Mouse (Mus musculus) CH12.LX (cell line): Measurements from ENCODE around the gene Lrrc63. TPM values are rescaled to one million over a fixed set of nuclear protein-coding genes. Genes with fewer than 3 reads are reported as not detected.
A peak's percentile ranks its signal among the peaks of the same experiment; 100 is the strongest.

ENCODE experiments used
- DNase-seq: peaks from one replicate; pipeline ENCODE4 v3.0.0-alpha.2; 2013; ENCODE audit errors: extremely low read depth
- H3K27ac ChIP-seq: 2 replicates; pipeline ENCODE4 v1.5.1; 2012; ENCODE audit warnings: low read depth, mild to moderate bottlenecking, control low read depth, moderate library complexity; ENCODE audit not compliant: insufficient read depth
- H3K27me3 ChIP-seq: replicated peaks from 2 replicates; pipeline ENCODE3; 2012; ENCODE audit warnings: inconsistent platforms
- H3K36me3 ChIP-seq, 2 experiments: replicated peaks in 1 of 2; 2 replicates each; pipeline versions ENCODE3 to v1.6.1; 2012; ENCODE audit warnings: inconsistent platforms in 1 of 2, low read length in 1 of 2, mild to moderate bottlenecking in 1 of 2, mixed read lengths in 1 of 2, moderate library complexity in 1 of 2; ENCODE audit not compliant: control insufficient read depth in 1 of 2, insufficient read depth in 1 of 2
- H3K4me1 ChIP-seq, 2 experiments: 2 replicates each; pipeline ENCODE4 v1.6.1; 2012; ENCODE audit warnings: inconsistent platforms in 1 of 2, moderate library complexity in 1 of 2; ENCODE audit not compliant: insufficient read depth in 2 of 2, control insufficient read depth in 1 of 2
- H3K4me2 ChIP-seq: 2 replicates; pipeline ENCODE4 v1.6.1; 2012; ENCODE audit warnings: low read depth, mild to moderate bottlenecking, control low read depth; ENCODE audit not compliant: poor library complexity, insufficient read depth, severe bottlenecking
- H3K4me3 ChIP-seq, 3 experiments: fragments of 150-350 bp in 1 of 3; sonication (generic) in 1 of 3; replicated peaks in 1 of 3; 2 replicates each; pipeline versions ENCODE3 to v1.5.1; 2011 to 2012; ENCODE audit warnings: low read depth in 2 of 3, low read length in 2 of 3, mild to moderate bottlenecking in 2 of 3, moderate library complexity in 2 of 3, control low read depth in 1 of 3, improper control_type of control experiment in 1 of 3, inconsistent platforms in 1 of 3, mixed read lengths in 1 of 3; ENCODE audit not compliant: poor library complexity in 1 of 3
- H3K79me2 ChIP-seq: replicated peaks from 2 replicates; pipeline ENCODE4 v1.6.1; 2012; ENCODE audit warnings: mild to moderate bottlenecking, moderate library complexity; ENCODE audit not compliant: control insufficient read depth, poor library complexity, insufficient read depth, severe bottlenecking; ENCODE audit errors: extremely low read depth
- H3K9ac ChIP-seq: 2 replicates; pipeline ENCODE4 v1.6.1; 2012; ENCODE audit warnings: low read depth, mild to moderate bottlenecking, control low read depth, moderate library complexity; ENCODE audit not compliant: insufficient read depth
- H3K9me3 ChIP-seq: replicated peaks from 2 replicates; pipeline ENCODE3; 2012; ENCODE audit warnings: low read length, inconsistent platforms, mixed read lengths
- CHD2 ChIP-seq: IDR thresholded peaks from 2 replicates; pipeline ENCODE4 v1.6.1; 2011; ENCODE audit warnings: low read length, improper control_type of control experiment
- E2F4 ChIP-seq: IDR thresholded peaks from 2 replicates; pipeline ENCODE4 v1.6.1; 2011; ENCODE audit warnings: low read depth, low read length, improper control_type of control experiment; ENCODE audit not compliant: insufficient replicate concordance
- ELF1 ChIP-seq: IDR thresholded peaks from 2 replicates; pipeline ENCODE4 v1.6.1; 2014; ENCODE audit warnings: low read depth, mild to moderate bottlenecking, inconsistent platforms, low read length, improper control_type of control experiment
- EP300 ChIP-seq: IDR thresholded peaks from 2 replicates; pipeline ENCODE4 v1.6.1; 2011; ENCODE audit warnings: low read length, improper control_type of control experiment
- ETS1 ChIP-seq: conservative IDR thresholded peaks from 2 replicates; pipeline ENCODE4 v1.6.1; 2012; ENCODE audit warnings: low read depth, mild to moderate bottlenecking, inconsistent platforms, low read length, improper control_type of control experiment, moderate library complexity
- GABPA ChIP-seq: IDR thresholded peaks from 2 replicates; pipeline ENCODE4 v1.6.1; 2012; ENCODE audit warnings: low read depth, low read length, improper control_type of control experiment, inconsistent platforms; ENCODE audit not compliant: insufficient replicate concordance
- IRF4 ChIP-seq: IDR thresholded peaks from 2 replicates; pipeline ENCODE4 v1.6.1; 2014; ENCODE audit warnings: low read depth, mild to moderate bottlenecking, inconsistent platforms, low read length, improper control_type of control experiment
- JUND ChIP-seq: conservative IDR thresholded peaks from 2 replicates; pipeline ENCODE4 v1.6.1; 2011; ENCODE audit warnings: low read depth, low read length, improper control_type of control experiment
- MAZ ChIP-seq: IDR thresholded peaks from 2 replicates; pipeline ENCODE4 v1.6.1; 2012; ENCODE audit warnings: low read depth, mild to moderate bottlenecking, inconsistent platforms, low read length, improper control_type of control experiment, moderate library complexity
- MXI1 ChIP-seq: IDR thresholded peaks from 2 replicates; pipeline ENCODE4 v1.6.1; 2011; ENCODE audit warnings: mild to moderate bottlenecking, low read depth, low read length, improper control_type of control experiment
- NELFE ChIP-seq: IDR thresholded peaks from 2 replicates; pipeline ENCODE4 v1.6.1; 2011; ENCODE audit warnings: low read depth, low read length, improper control_type of control experiment
- NRF1 ChIP-seq: IDR thresholded peaks from 2 replicates; pipeline ENCODE4 v1.6.1; 2014; ENCODE audit warnings: low read depth, mild to moderate bottlenecking, inconsistent platforms, low read length, improper control_type of control experiment, moderate library complexity
- PAX5 ChIP-seq: IDR thresholded peaks from 2 replicates; pipeline ENCODE4 v1.6.1; 2012; ENCODE audit warnings: low read length, inconsistent platforms, mixed read lengths
- POLR2A ChIP-seq: IDR thresholded peaks from 2 replicates; pipeline ENCODE4 v1.6.1; 2011; ENCODE audit warnings: low read depth, mild to moderate bottlenecking, improper control_type of control experiment, low read length
- RAD21 ChIP-seq: IDR thresholded peaks from 2 replicates; pipeline ENCODE4 v1.6.1; 2011; ENCODE audit warnings: low read depth, mild to moderate bottlenecking, low read length, improper control_type of control experiment, moderate library complexity
- SIN3A ChIP-seq: IDR thresholded peaks from 2 replicates; pipeline ENCODE4 v1.6.1; 2012; ENCODE audit warnings: low read length, improper control_type of control experiment, inconsistent platforms
- TCF12 ChIP-seq: IDR thresholded peaks from 2 replicates; pipeline ENCODE4 v1.6.1; 2014; ENCODE audit warnings: low read depth, mild to moderate bottlenecking, inconsistent platforms, low read length, improper control_type of control experiment
- UBTF ChIP-seq: IDR thresholded peaks from 2 replicates; pipeline ENCODE4 v1.6.1; 2012; ENCODE audit warnings: low read depth, mild to moderate bottlenecking, inconsistent platforms, low read length, improper control_type of control experiment, moderate library complexity
- USF1 ChIP-seq: IDR thresholded peaks from 2 replicates; pipeline ENCODE4 v1.6.1; 2014; ENCODE audit warnings: low read depth, mild to moderate bottlenecking, inconsistent platforms, low read length, improper control_type of control experiment
- USF2 ChIP-seq: conservative IDR thresholded peaks from 2 replicates; pipeline ENCODE4 v1.6.1; 2011; ENCODE audit warnings: low read depth, low read length, improper control_type of control experiment
- ZC3H11A ChIP-seq: IDR thresholded peaks from 2 replicates; pipeline ENCODE4 v1.6.1; 2012; ENCODE audit warnings: low read depth, mild to moderate bottlenecking, inconsistent platforms, low read length, improper control_type of control experiment
- ZKSCAN1 ChIP-seq: IDR thresholded peaks from 2 replicates; pipeline ENCODE4 v1.6.1; 2012; ENCODE audit warnings: low read depth, inconsistent platforms, low read length, improper control_type of control experiment, borderline replicate concordance
- ZMIZ1 ChIP-seq: IDR thresholded peaks from 2 replicates; pipeline ENCODE4 v1.6.1; 2012; ENCODE audit warnings: low read depth, mild to moderate bottlenecking, inconsistent platforms, low read length, improper control_type of control experiment
- ZNF384 ChIP-seq: IDR thresholded peaks from 2 replicates; pipeline ENCODE4 v1.6.1; 2012; ENCODE audit warnings: low read depth, low read length, improper control_type of control experiment, inconsistent platforms
- dilution Hi-C: fragments of 300-500 bp; cut with MboI; formaldehyde crosslinking; loops from 2 replicates; pipeline ENCODE4 v1.14.3; 2020; ENCODE audit warnings: low sequenced_read_pairs; ENCODE audit not compliant: extremely low pct_unique_long_range_greater_than_20kb, extremely low pct_ligation_motif_present
- in situ Hi-C: fragments of 300-500 bp; cut with MboI; formaldehyde crosslinking; loops from 3 replicates; pipeline ENCODE4 v1.14.3; 2019; ENCODE audit warnings: low sequenced_read_pairs, low pct_ligation_motif_present, low pct_unique_long_range_greater_than_20kb, mixed read lengths
- polyA plus RNA-seq: library from polyadenylated mRNA; unstranded; fragments of >175 nt; gene quantifications from 2 replicates; pipeline ENCODE4 v1.2.1, GENCODE M21; 2012; ENCODE audit warnings: low read depth; ENCODE audit not compliant: insufficient read length
- total RNA-seq, 2 experiments: library from RNA; depleted of rRNA; stranded (reverse); fragments of 300-350 nt in 1 of 2; fragments of >200 nt in 1 of 2; gene quantifications; 2 replicates each; pipeline ENCODE4 v1.2.3; 2012 to 2014

Gene Lrrc63
- total and polyA plus RNA-seq, 3 experiments = not detected

DNA sequence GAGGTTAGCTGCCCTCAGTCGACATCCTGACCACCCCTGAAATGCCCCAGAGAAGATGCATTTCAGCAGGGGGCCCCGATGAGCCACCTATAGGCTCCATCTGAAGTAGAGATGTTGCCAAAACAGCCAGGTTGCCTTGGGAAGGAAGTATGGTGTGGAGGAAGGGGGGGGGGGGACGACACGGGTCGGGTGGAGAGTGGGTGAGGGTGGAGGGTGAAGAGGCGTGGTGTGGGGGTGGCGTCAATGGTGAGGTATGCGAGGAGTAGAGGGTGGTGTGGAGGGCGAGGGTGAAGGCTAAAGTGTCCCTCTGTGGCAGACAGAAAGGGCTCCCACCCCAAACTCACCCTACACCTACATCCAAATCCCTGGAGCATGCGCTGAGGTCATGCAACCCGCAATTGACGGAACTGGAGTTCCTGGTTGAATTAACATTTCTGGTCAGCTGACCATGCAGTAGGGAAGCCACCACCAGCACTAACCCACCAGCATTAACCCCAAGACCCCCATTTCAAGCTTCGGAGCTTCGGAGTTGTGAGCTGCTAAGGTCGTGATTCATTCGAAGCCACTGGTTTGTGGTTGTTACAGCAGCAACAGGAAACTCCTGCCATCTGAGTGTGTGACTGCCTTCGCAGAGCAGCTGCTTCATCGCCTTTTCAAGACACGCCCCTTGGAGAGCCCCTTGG is 62.1 kb downstream of the Lrrc63 start (continued):
- TF ChIP-seq UBTF (no peak), PAX5 (no peak), GABPA (no peak), CHD2 (no peak), TCF12 (no peak), ZNF384 (no peak), MXI1 (no peak), USF1 (peak; percentile 79), ZMIZ1 (no peak), NELFE (peak; percentile 26; the same call in 1 of the 2 replicates), MAZ (no peak), NRF1 (peak; percentile 82), ZC3H11A (no peak)

DNA sequence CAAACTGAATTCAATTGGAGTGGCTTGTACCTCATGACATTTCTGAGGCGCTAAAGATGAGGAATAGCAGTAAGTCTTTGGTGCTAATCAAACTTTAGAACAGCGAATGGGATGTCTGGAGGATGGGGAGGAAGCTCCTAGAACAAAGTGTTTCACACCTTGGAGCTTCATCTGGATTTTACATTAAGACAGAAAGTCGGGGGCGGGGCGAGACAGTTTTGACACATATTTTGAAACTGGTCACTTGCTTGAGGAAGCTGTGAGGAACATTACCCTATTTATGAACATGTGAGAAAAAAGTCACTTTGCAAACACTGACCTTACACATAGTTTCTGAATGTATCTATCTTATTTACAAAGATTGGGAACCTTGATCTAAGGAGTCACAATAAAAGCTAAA is 65.5 kb downstream of the Lrrc63 start:
- DNase-seq = no peak
- H3K79me2 ChIP-seq = no peaks in the 10 kb centered on the region
- H3K27me3 ChIP-seq = no peaks in the 10 kb centered on the region
- peaks cover 0 to 20% of the 10 kb centered on the region in 2 experiments for H3K36me3 ChIP-seq
- dilution Hi-C loops = no loop called here
- H3K9ac ChIP-seq = no peak overlapping the region
- H3K4me3 ChIP-seq = no peak overlapping the region
- no peak overlapping the region for H3K27ac ChIP-seq
- in situ Hi-C loops = loop anchor here (25.0 kb wide), 1 partner anchor 647 kb away; no protein-coding TSS in a partner anchor
- H3K9me3 ChIP-seq = no peaks in the 10 kb centered on the region
- H3K4me1 ChIP-seq = peaks cover 17 to 45% of the 10 kb centered on the region in 2 experiments
- H3K4me2 ChIP-seq = no peak overlapping the region
- no peak for TF ChIP-seq ELF1
- TF ChIP-seq ZMIZ1 = no peak
- TF ChIP-seq POLR2A = no peak

DNA sequence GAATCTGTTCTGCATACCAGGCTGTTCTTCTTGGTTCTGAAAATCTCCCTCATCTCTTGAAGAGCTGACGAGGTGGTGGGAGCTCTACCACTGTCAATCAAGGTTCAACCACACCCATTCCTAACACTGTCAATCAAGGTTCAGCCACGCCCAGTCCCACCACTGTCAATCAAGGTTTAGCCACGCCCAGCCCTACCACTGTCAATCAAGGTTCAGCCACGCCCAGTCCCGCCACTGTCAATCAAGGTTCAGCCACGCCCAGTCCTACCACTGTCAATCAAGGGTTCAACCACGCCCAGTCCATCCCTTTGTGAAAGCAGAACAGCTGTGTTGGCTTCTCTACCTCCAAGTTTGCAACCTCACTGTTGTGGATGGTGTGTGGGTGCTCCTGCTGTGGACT is 66.2 kb downstream of the Lrrc63 start:
- dilution Hi-C loops = no loop called here
- Histone ChIP-seq H3K4me3 (no peak overlapping the region), H3K27me3 (no peaks in the 10 kb centered on the region), H3K36me3 (peaks cover 0 to 26% of the 10 kb centered on the region in 2 experiments), H3K27ac (no peak overlapping the region), H3K79me2 (no peaks in the 10 kb centered on the region), H3K4me2 (no peak overlapping the region), H3K4me1 (peaks cover 18 to 47% of the 10 kb centered on the region in 2 experiments), H3K9me3 (no peaks in the 10 kb centered on the region), H3K9ac (no peak overlapping the region)
- DNase-seq = peak; percentile 69
- in situ Hi-C loops = loop anchor here (25.0 kb wide), 1 partner anchor 648 kb away; no protein-coding TSS in a partner anchor
- TF ChIP-seq PAX5 = no peak
- no peak for TF ChIP-seq JUND
- no peak for TF ChIP-seq ETS1
- no peak for TF ChIP-seq ELF1
- TF ChIP-seq EP300 = no peak
- no peak for TF ChIP-seq SIN3A
- no peak for TF ChIP-seq IRF4
- no peak for TF ChIP-seq E2F4
- TF ChIP-seq ZKSCAN1 = no peak
- TF ChIP-seq MXI1 = no peak
- TF ChIP-seq RAD21 = no peak
- TF ChIP-seq TCF12 = no peak
- TF ChIP-seq USF2 = no peak
